In genomic region chr4:59822119-59822518, GRCm38 (mm10) we compare ENCODE assay signal across 11 mouse cellular contexts. TPM values are rescaled to one million over a fixed set of nuclear protein-coding genes. Genes with fewer than 3 reads are reported as not detected.
DNase-seq lines count a peak whose midpoint lies in the region; ATAC-seq and TF ChIP-seq lines count a peak whose summit lies in the region.
"Had no signal": no experiment of that assay in that cellular context is flagged by ENCODE, and none has a peak within 500 bp of the region (broad histone marks: within the 10 kb centered on the region; RNA-seq: fewer than 3 reads in every experiment).

No protein-coding gene starts in this region.

- H3K4me2 ChIP-seq in stomach, postnatal 0 days (replicated peaks; ENCODE audit: low read depth), result no peak overlapping the region
- H3K4me2 ChIP-seq: liver, embryonic 11.5 days had no signal

- 54% methylated on average over 4 of the region's 4 CpGs for WGBS in kidney, adult 2 months
- 53% methylated on average over 4 of the region's 4 CpGs for WGBS in stomach, postnatal 0 days

- H3K27me3 ChIP-seq in kidney, adult 2 months (replicated peaks; ENCODE audit: control insufficient read depth, insufficient read depth, low read length), result no peaks in the 10 kb centered on the region
- H3K27me3 ChIP-seq in splenic B cell, adult 2 months (ENCODE audit: control insufficient read depth, insufficient read depth, low read length, poor library complexity, severe bottlenecking), result no peaks in the 10 kb centered on the region
- no peaks in the 10 kb centered on the region for H3K27me3 ChIP-seq in stomach, postnatal 0 days (ENCODE audit: control insufficient read depth, insufficient read depth, low read length)

- no peak for ATAC-seq in stomach, postnatal 0 days (ENCODE audit: low FRiP score, low TSS enrichment)
- ATAC-seq: hindbrain, postnatal 0 days had no signal

- peak; percentile 89 for DNase-seq in kidney, adult 2 months
- DNase-seq in kidney, postnatal 4 days, result no peak
- peak; percentile 26 for DNase-seq in thymus, postnatal 0 days (ENCODE audit: low spot score)
- no peak for DNase-seq in thymus, adult 18-20 months
- DNase-seq in splenic B cell, adult 2 months (ENCODE audit: low read depth, low spot score), result peak; percentile 87
- DNase-seq in ovary, adult 18-20 months (ENCODE audit: low spot score), result no peak
- no peak for DNase-seq in stomach, postnatal 0 days (ENCODE audit: low spot score)
- DNase-seq: cerebellum, adult 9-10 months had no signal

- H3K9me3 ChIP-seq in stomach, postnatal 0 days (ENCODE audit: control insufficient read depth, low read length), result no peaks in the 10 kb centered on the region

- H3K36me3 ChIP-seq in kidney, adult 2 months (ENCODE audit: control insufficient read depth, insufficient read depth, low read length), result no peaks in the 10 kb centered on the region
- H3K36me3 ChIP-seq in splenic B cell, adult 2 months (ENCODE audit: control insufficient read depth, insufficient read depth, low read length, poor library complexity, severe bottlenecking), result no peaks in the 10 kb centered on the region
- H3K36me3 ChIP-seq in stomach, postnatal 0 days (ENCODE audit: control insufficient read depth, insufficient read depth, low read length), result no peaks in the 10 kb centered on the region

- no peak overlapping the region for H3K27ac ChIP-seq in kidney, adult 2 months (ENCODE audit: insufficient read depth, low read depth, low read length)
- H3K27ac ChIP-seq in bone marrow macrophage, adult 2 months (ENCODE audit: insufficient read depth, low read depth, low read length), result peak overlapping the region; percentile 8; the same call in 1 of the 2 replicates
- no peak overlapping the region for H3K27ac ChIP-seq in stomach, postnatal 0 days (replicated peaks)
- H3K27ac ChIP-seq: hindbrain, postnatal 0 days had no signal

- TF ChIP-seq CTCF in kidney, adult 2 months (conservative IDR thresholded peaks at IDR 0.05; ENCODE audit: insufficient read depth, insufficient read length, low read depth, low read length), result no peak
- TF ChIP-seq CTCF in bone marrow macrophage, adult 2 months (IDR thresholded peaks at IDR 0.05; ENCODE audit: low read depth, low read length), result no peak
- no peak for TF ChIP-seq CTCF in stomach, postnatal 0 days (IDR thresholded peaks at IDR 0.05; ENCODE audit: low read depth)

- H3K4me1 ChIP-seq in kidney, adult 2 months (ENCODE audit: control insufficient read depth, insufficient read depth, low read length), result peaks cover 16% of the 10 kb centered on the region
- H3K4me1 ChIP-seq in bone marrow macrophage, adult 2 months (ENCODE audit: control insufficient read depth, insufficient read depth, low read length), result peaks cover 71% of the 10 kb centered on the region
- H3K4me1 ChIP-seq in stomach, postnatal 0 days (replicated peaks; ENCODE audit: control insufficient read depth, insufficient read depth), result no peaks in the 10 kb centered on the region

- H3K9ac ChIP-seq in stomach, postnatal 0 days (ENCODE audit: low read length), result no peak overlapping the region

- TF ChIP-seq POLR2A in kidney, adult 2 months (IDR thresholded peaks at IDR 0.05; ENCODE audit: low read depth, low read length), result no peak
- no peak for TF ChIP-seq POLR2A in bone marrow macrophage, adult 2 months (IDR thresholded peaks at IDR 0.05; ENCODE audit: borderline replicate concordance, low read depth, low read length)

- TF ChIP-seq EP300 in stomach, postnatal 0 days (optimal IDR thresholded peaks at IDR 0.05), result no peak

- H3K4me3 ChIP-seq in kidney, adult 2 months (ENCODE audit: insufficient read depth, low read depth, low read length), result no peak overlapping the region
- H3K4me3 ChIP-seq in bone marrow macrophage, adult 2 months (ENCODE audit: insufficient read depth, low read length), result no peak overlapping the region
- H3K4me3 ChIP-seq in stomach, postnatal 0 days (ENCODE audit: low read depth, low read length), result no peak overlapping the region

RNA-seq across cellular contexts. Expression of gene Snx30, which starts 16.5 kb away (rescaled TPM):
- 4.8 and 5.2 TPM in 2 replicates for polyA plus RNA-seq in kidney, adult 2 months (2012; rRNA removed)
- polyA plus RNA-seq in thymus, postnatal 0 days (2015; fragmentation: Nextera tagmentation; extraction: Ambion mirVana), result 14.5 and 16.8 TPM in 2 replicates
- polyA plus RNA-seq in bone marrow macrophage, adult 2 months (2012; ENCODE audit: insufficient read depth, insufficient read length, missing spikeins), result 29.7 and 33.3 TPM in 2 replicates
- polyA plus RNA-seq in stomach, postnatal 0 days (2015; fragmentation: Nextera tagmentation; extraction: Ambion mirVana), result 3.0 and 3.5 TPM in 2 replicates

RNA-seq across cellular contexts. Expression of gene Inip, which starts 20.7 kb away (rescaled TPM):
- 5.7 and 7.5 TPM in 2 replicates for polyA plus RNA-seq in kidney, adult 2 months (2012; rRNA removed)
- polyA plus RNA-seq in thymus, postnatal 0 days (2015; fragmentation: Nextera tagmentation; extraction: Ambion mirVana), result 83.7 and 93.0 TPM in 2 replicates
- polyA plus RNA-seq in bone marrow macrophage, adult 2 months (2012; ENCODE audit: insufficient read depth, insufficient read length, missing spikeins), result 24.6 and 29.5 TPM in 2 replicates
- 22.2 and 23.5 TPM in 2 replicates for polyA plus RNA-seq in stomach, postnatal 0 days (2015; fragmentation: Nextera tagmentation; extraction: Ambion mirVana)

Comparison
In these comparisons a context has a peak if more than half of its experiments do, and no peak if none do; other contexts are left out.
1. DNase-seq: peak in kidney, adult 2 months (single experiment), thymus, postnatal 0 days (single experiment) and splenic B cell, adult 2 months (single experiment); none in kidney, postnatal 4 days (0 of 2), thymus, adult 18-20 months (0 of 2), ovary, adult 18-20 months (single experiment) and stomach, postnatal 0 days (single experiment).